Mouse (Mus musculus): ENCODE results near the gene Dnttip1. TPM values are rescaled to one million over a fixed set of nuclear protein-coding genes. Genes with fewer than 3 reads are reported as not detected.

Gene Dnttip1
- polyA plus RNA-seq, 2 experiments from 2014 or later, result 3.8 to 7.3 TPM

GRCm38 (mm10) chr2:164806614-164807013 lies 60.8 kb downstream of the Dnttip1 start:
- no peak for ATAC-seq

GRCm38 (mm10) chr2:164813557-164813956 lies 67.8 kb downstream of the Dnttip1 start:
- no peak for ATAC-seq

- no peak for ATAC-seq
These were observed 69.6 kb downstream of the Dnttip1 start for GRCm38 (mm10) chr2:164815348-164815747.

GRCm38 (mm10) chr2:164815821-164816220 lies 70.0 kb downstream of the Dnttip1 start:
- no peak for ATAC-seq

GRCm38 (mm10) chr2:164817206-164817605 lies 71.4 kb downstream of the Dnttip1 start:
- ATAC-seq, result no peak

GRCm38 (mm10) chr2:164817703-164818102 lies 71.9 kb downstream of the Dnttip1 start:
- no peak for ATAC-seq

Other genes with a start within 250 kb of the Dnttip1 start
- gene Pigt, start 248.5 kb upstream of the Dnttip1 start, polyA plus RNA-seq (2017; shearing (Covaris generic)), result 10 to 100 TPM; 17.0 to 27.0 TPM
- 1 to 10 TPM; 2.2 to 3.0 TPM for gene Wfdc2, start 183.6 kb upstream of the Dnttip1 start, polyA plus RNA-seq (2017; shearing (Covaris generic))
- gene Spint3, start 172.5 kb upstream of the Dnttip1 start, polyA plus RNA-seq (2017; shearing (Covaris generic)), result not detected
- gene Wfdc6a, start 160.5 kb upstream of the Dnttip1 start, polyA plus RNA-seq (2017; shearing (Covaris generic)), result not detected
- gene Eppin, start 152.4 kb upstream of the Dnttip1 start, polyA plus RNA-seq (2017; shearing (Covaris generic)), result not detected
- gene Wfdc6b, start 132.5 kb upstream of the Dnttip1 start, polyA plus RNA-seq (2017; shearing (Covaris generic)), result not detected
- not detected for gene Wfdc8, start 132.4 kb upstream of the Dnttip1 start, polyA plus RNA-seq (2017; shearing (Covaris generic))
- gene Wfdc16, start 107.2 kb upstream of the Dnttip1 start, polyA plus RNA-seq (2017; shearing (Covaris generic)), result not detected
- not detected for gene Wfdc10, start 89.9 kb upstream of the Dnttip1 start, polyA plus RNA-seq (2017; shearing (Covaris generic))
- not detected for gene Wfdc9, start 89.4 kb upstream of the Dnttip1 start, polyA plus RNA-seq (2017; shearing (Covaris generic))
- gene Wfdc11, start 71.9 kb upstream of the Dnttip1 start, polyA plus RNA-seq (2017; shearing (Covaris generic)), result not detected
- gene Wfdc13, start 60.9 kb upstream of the Dnttip1 start, polyA plus RNA-seq (2017; shearing (Covaris generic)), result not detected
- not detected for gene Spint4, start 47.5 kb upstream of the Dnttip1 start, polyA plus RNA-seq (2017; shearing (Covaris generic))
- not detected for gene Spint5, start 30.7 kb upstream of the Dnttip1 start, polyA plus RNA-seq (2017; shearing (Covaris generic))
- not detected for gene Wfdc3, start 52 bp upstream of the Dnttip1 start, polyA plus RNA-seq (2017; shearing (Covaris generic))
- 10 to 100 TPM in 1 of 2 experiments, 1 to 10 TPM in 1; 7.7 to 11.4 TPM for gene Ube2c, start 23.9 kb downstream of the Dnttip1 start, polyA plus RNA-seq (2017; shearing (Covaris generic))
- not detected for gene Tnnc2, start 34.0 kb downstream of the Dnttip1 start, polyA plus RNA-seq (2017; shearing (Covaris generic))
- gene Snx21, start 39.8 kb downstream of the Dnttip1 start, polyA plus RNA-seq (2017; shearing (Covaris generic)), result 1 to 10 TPM; 4.9 to 7.7 TPM
- gene Acot8, start 58.9 kb downstream of the Dnttip1 start, polyA plus RNA-seq (2017; shearing (Covaris generic)), result 10 to 100 TPM; 32.5 to 42.2 TPM
- gene Zswim3, start 59.1 kb downstream of the Dnttip1 start, polyA plus RNA-seq (2017; shearing (Covaris generic)), result 1 to 10 TPM; 7.0 to 8.1 TPM
- gene Zswim1, start 76.7 kb downstream of the Dnttip1 start, polyA plus RNA-seq (2017; shearing (Covaris generic)), result 10 to 100 TPM; 20.9 to 30.5 TPM
- not detected for gene Spata25, start 82.6 kb downstream of the Dnttip1 start, polyA plus RNA-seq (2017; shearing (Covaris generic))
- gene Ctsa, start 86.9 kb downstream of the Dnttip1 start, polyA plus RNA-seq (2017; shearing (Covaris generic)), result 100 to 1,000 TPM; 211 to 247 TPM
- gene Neurl2, start 87.5 kb downstream of the Dnttip1 start, polyA plus RNA-seq (2017; shearing (Covaris generic)), result 1 to 10 TPM in 1 of 2 experiments, under 1 TPM in 1; 0.65 to 1.6 TPM
- gene Pltp, start 111.7 kb downstream of the Dnttip1 start, polyA plus RNA-seq (2017; shearing (Covaris generic)), result under 1 TPM; 0.34 to 0.98 TPM
- 100 to 1,000 TPM; 106 to 115 TPM for gene Pcif1, start 133.3 kb downstream of the Dnttip1 start, polyA plus RNA-seq (2017; shearing (Covaris generic))
- 1 to 10 TPM; 5.6 to 8.2 TPM for gene Zfp335, start 165.8 kb downstream of the Dnttip1 start, polyA plus RNA-seq (2017; shearing (Covaris generic))
- gene Mmp9, start 194.8 kb downstream of the Dnttip1 start, polyA plus RNA-seq (2017; shearing (Covaris generic)), result 1 to 10 TPM; 2.0 to 4.1 TPM
- under 1 TPM in 1 of 2 experiments, not detected in 1; 0.31 TPM for gene Slc12a5, start 214.8 kb downstream of the Dnttip1 start, polyA plus RNA-seq (2017; shearing (Covaris generic))